ENCODE assay signal across 12 mouse cellular contexts in the genomic region with DNA sequence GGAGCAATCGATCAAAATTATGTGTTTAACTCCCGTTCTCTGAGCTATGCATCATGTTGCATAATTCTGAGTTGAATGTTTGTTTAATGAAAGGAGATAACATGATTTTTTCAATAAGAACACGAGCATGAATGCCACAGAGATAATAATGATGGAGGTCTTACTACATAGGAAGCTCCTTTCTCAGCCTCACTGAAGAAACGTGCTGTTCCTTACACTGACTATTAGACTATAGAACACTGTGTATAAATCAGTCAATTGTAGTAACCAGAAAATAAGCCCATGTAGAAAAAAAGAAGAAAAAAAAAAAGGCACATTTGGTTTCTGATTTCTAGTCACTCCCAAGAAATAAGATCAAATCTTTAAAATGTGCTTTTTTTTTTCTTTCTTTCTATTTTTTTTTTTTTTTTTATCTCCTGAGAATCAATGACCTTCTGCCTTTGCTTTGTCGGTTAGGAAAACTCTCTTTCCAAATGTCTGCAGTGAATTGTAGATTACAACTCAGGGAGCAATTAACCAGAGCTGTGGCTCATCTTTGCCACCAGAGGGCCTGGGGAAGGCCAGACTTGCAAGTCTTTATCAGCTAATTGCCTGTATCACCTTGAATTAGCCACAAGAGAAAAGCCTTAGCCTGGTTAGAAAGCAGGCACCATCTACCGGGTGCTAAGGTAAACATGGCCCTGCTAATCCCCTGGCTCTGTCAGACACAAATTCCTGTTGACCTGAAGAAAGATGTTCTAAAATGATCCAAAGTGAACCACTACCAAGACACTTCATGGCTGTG.
DNase-seq lines count a peak whose midpoint lies in the region; ATAC-seq and TF ChIP-seq lines count a peak whose summit lies in the region.
"Had no signal": no experiment of that assay in that cellular context is flagged by ENCODE, and none has a peak within 500 bp of the region (broad histone marks: within the 10 kb centered on the region; RNA-seq: fewer than 3 reads in every experiment).

No protein-coding gene starts in this region.

- intact Hi-C loops in heart, postnatal 14 days (cut with DNase I), result no loop called here

- TF ChIP-seq CTCF in MEL (IDR thresholded peaks at IDR 0.05 in 2 of 3, conservative IDR thresholded peaks at IDR 0.05 in 1 of 3; ENCODE audit: control insufficient read depth in 1 of 3, insufficient read depth in 1 of 3, low read depth in 2 of 3, low read length in 3 of 3, poor library complexity in 1 of 3, severe bottlenecking in 1 of 3), result peak in 2 of 3 experiments; percentile 27 to 38; a peak in 3 of 6 replicates

- H3K27ac ChIP-seq in liver, embryonic 13.5 days, result no peak overlapping the region
- no peak overlapping the region for H3K27ac ChIP-seq in MEL (ENCODE audit: control insufficient read depth, low read depth, low read length)
- H3K27ac ChIP-seq: forebrain, embryonic 10.5 days; lung, embryonic 15.5 days had no signal

- H3K36me3 ChIP-seq in liver, embryonic 13.5 days, result no peaks in the 10 kb centered on the region
- H3K36me3 ChIP-seq in MEL (ENCODE audit: control insufficient read depth in 1 of 2, insufficient read depth in 2 of 2, low read length in 2 of 2), result no peaks in the 10 kb centered on the region
- H3K36me3 ChIP-seq: forebrain, embryonic 10.5 days; lung, embryonic 15.5 days had no signal

- H3K4me1 ChIP-seq in liver, embryonic 13.5 days (replicated peaks), result no peaks in the 10 kb centered on the region
- H3K4me1 ChIP-seq in MEL (ENCODE audit: control insufficient read depth in 1 of 2, insufficient read depth in 2 of 2, low read length in 2 of 2), result no peaks in the 10 kb centered on the region

- ATAC-seq in CD4-positive, CD25-positive, alpha-beta regulatory T cell, adult 4 months, result no peak
- no peak for ATAC-seq in liver, embryonic 13.5 days (ENCODE audit: low read depth)

- no peak for TF ChIP-seq EP300 in MEL (IDR thresholded peaks at IDR 0.05; ENCODE audit: low read depth in 1 of 2, low read length in 2 of 2)

- 50% methylated on average over 6 of the region's 6 CpGs for WGBS in liver, embryonic 13.5 days (ENCODE audit: insufficient replicate concordance)

- H3K27me3 ChIP-seq in liver, embryonic 13.5 days, result no peaks in the 10 kb centered on the region
- H3K27me3 ChIP-seq in MEL (ENCODE audit: control insufficient read depth in 1 of 2, insufficient read depth in 2 of 2, low read length in 2 of 2), result no peaks in the 10 kb centered on the region
- H3K27me3 ChIP-seq: lung, embryonic 15.5 days had no signal

- no peak overlapping the region for H3K4me3 ChIP-seq in liver, embryonic 13.5 days (replicated peaks)
- H3K4me3 ChIP-seq in MEL (ENCODE audit: control insufficient read depth in 1 of 2, insufficient read depth in 1 of 2, low read depth in 2 of 2, low read length in 2 of 2), result no peak overlapping the region
- H3K4me3 ChIP-seq: forebrain, embryonic 10.5 days; lung, embryonic 15.5 days had no signal

- H3K9me3 ChIP-seq in liver, embryonic 13.5 days (replicated peaks), result no peaks in the 10 kb centered on the region
- H3K9me3 ChIP-seq in MEL (replicated peaks; ENCODE audit: insufficient read depth, low read length), result no peaks in the 10 kb centered on the region
- H3K9me3 ChIP-seq: forebrain, embryonic 10.5 days; lung, embryonic 15.5 days had no signal

- no peak overlapping the region for H3K9ac ChIP-seq in liver, embryonic 13.5 days
- no peak overlapping the region for H3K9ac ChIP-seq in MEL (ENCODE audit: control insufficient read depth, low read depth, low read length, poor library complexity, severe bottlenecking)
- H3K9ac ChIP-seq: lung, embryonic 15.5 days had no signal

- peak; percentile 17 for DNase-seq in CD4-positive, CD25-positive, alpha-beta regulatory T cell, adult 2 months (ENCODE audit: low read depth, low spot score)
- peak; percentile 13 for DNase-seq in liver, embryonic 13.5 days
- DNase-seq in liver, result no peak
- DNase-seq in MEL (ENCODE audit: low read depth, low spot score), result peak; percentile 14
- DNase-seq in retina, postnatal 1 day, result peak; percentile 41
- DNase-seq in heart, postnatal 14 days, result no peak
- no peak for DNase-seq in urinary bladder, postnatal 10 days (ENCODE audit: low spot score)
- DNase-seq: cerebellum, adult 18-20 months; gastrocnemius, postnatal 10 days had no signal

- TF ChIP-seq RAD21 in MEL (IDR thresholded peaks at IDR 0.05; ENCODE audit: low read depth, low read length), result no peak

- no peaks in the 10 kb centered on the region for H3K79me2 ChIP-seq in MEL (ENCODE audit: control insufficient read depth, insufficient read depth, low read length, poor library complexity)

- no peak overlapping the region for H3K4me2 ChIP-seq in liver, embryonic 13.5 days
- H3K4me2 ChIP-seq: lung, embryonic 15.5 days had no signal

- TF ChIP-seq POLR2A in MEL (IDR thresholded peaks at IDR 0.05; ENCODE audit: control insufficient read depth in 1 of 2, insufficient read depth in 1 of 2, low read depth in 1 of 2, low read length in 2 of 2, poor library complexity in 1 of 2), result no peak

TF ChIP-seq in MEL, 35 proteins besides CTCF, POLR2A, EP300 and RAD21:
- no peak for TF ChIP-seq JUND (IDR thresholded peaks at IDR 0.05; ENCODE audit: low read depth, low read length)
- TF ChIP-seq SMC3 (IDR thresholded peaks at IDR 0.05; ENCODE audit: low read depth, low read length), result peak; percentile 44
TF ChIP-seq in MEL: peak in this region for 1.

Comparison
In these comparisons a context has a peak if more than half of its experiments do, and no peak if none do; other contexts are left out.
1. DNase-seq: peak in CD4-positive, CD25-positive, alpha-beta regulatory T cell, adult 2 months (single experiment), liver, embryonic 13.5 days (single experiment), MEL (single experiment) and retina, postnatal 1 day (single experiment); none in liver (single experiment), heart, postnatal 14 days (0 of 2) and urinary bladder, postnatal 10 days (single experiment).